In genomic region chr1:180905876-180906275, GRCm38 (mm10) we compare ENCODE assay signal across 12 mouse cellular contexts. TPM values are rescaled to one million over a fixed set of nuclear protein-coding genes. Genes with fewer than 3 reads are reported as not detected.
DNase-seq lines count a peak whose midpoint lies in the region; ATAC-seq lines count a peak whose summit lies in the region.
"Had no signal": no experiment of that assay in that cellular context is flagged by ENCODE, and none has a peak within 500 bp of the region (broad histone marks: within the 10 kb centered on the region; RNA-seq: fewer than 3 reads in every experiment).

No protein-coding gene starts in this region.

- peaks cover 25% of the 10 kb centered on the region for H3K36me3 ChIP-seq in liver, embryonic 11.5 days (ENCODE audit: control insufficient read depth, insufficient read depth, low read length)
- peaks cover 24% of the 10 kb centered on the region for H3K36me3 ChIP-seq in embryonic facial prominence, embryonic 15.5 days
- H3K36me3 ChIP-seq in intestine, embryonic 16.5 days (ENCODE audit: control insufficient read depth, insufficient read depth, low read length): peaks cover 2% of the 10 kb centered on the region; the same call in 1 of the 2 replicates
- peaks cover 5% of the 10 kb centered on the region; the same call in 1 of the 2 replicates for H3K36me3 ChIP-seq in midbrain, embryonic 16.5 days (ENCODE audit: control insufficient read depth, insufficient read depth, low read length)

- peaks cover 33% of the 10 kb centered on the region for H3K4me1 ChIP-seq in liver, embryonic 11.5 days (replicated peaks; ENCODE audit: control insufficient read depth, insufficient read depth, low read length)
- H3K4me1 ChIP-seq in embryonic facial prominence, embryonic 15.5 days: peaks cover 15% of the 10 kb centered on the region
- peaks cover 8% of the 10 kb centered on the region for H3K4me1 ChIP-seq in intestine, embryonic 16.5 days (ENCODE audit: control insufficient read depth, insufficient read depth, low read length)
- peaks cover 17% of the 10 kb centered on the region for H3K4me1 ChIP-seq in midbrain, embryonic 16.5 days (ENCODE audit: control insufficient read depth, insufficient read depth, low read length)

- peak overlapping the region; percentile 86 for H3K4me2 ChIP-seq in liver, embryonic 11.5 days
- H3K4me2 ChIP-seq in embryonic facial prominence, embryonic 15.5 days (replicated peaks): no peak overlapping the region
- H3K4me2 ChIP-seq in intestine, embryonic 16.5 days (ENCODE audit: low read depth, low read length): no peak overlapping the region
- peak overlapping the region; percentile 96 for H3K4me2 ChIP-seq in midbrain, embryonic 16.5 days (ENCODE audit: low read length)

- peak overlapping the region; percentile 95 for H3K4me3 ChIP-seq in liver, embryonic 11.5 days (ENCODE audit: low read depth, low read length)
- H3K4me3 ChIP-seq in embryonic facial prominence, embryonic 15.5 days (replicated peaks): no peak overlapping the region
- no peak overlapping the region; the same call in 1 of the 2 replicates for H3K4me3 ChIP-seq in intestine, embryonic 16.5 days (ENCODE audit: low read length)
- H3K4me3 ChIP-seq in midbrain, embryonic 16.5 days (ENCODE audit: low read depth, low read length): no peak overlapping the region

- H3K27ac ChIP-seq in liver, embryonic 11.5 days (ENCODE audit: low read depth, low read length): peak overlapping the region; percentile 45
- no peak overlapping the region for H3K27ac ChIP-seq in embryonic facial prominence, embryonic 15.5 days (replicated peaks)
- no peak overlapping the region for H3K27ac ChIP-seq in intestine, embryonic 16.5 days (ENCODE audit: low read length)
- no peak overlapping the region for H3K27ac ChIP-seq in midbrain, embryonic 16.5 days (ENCODE audit: low read length)

- ATAC-seq in liver, embryonic 11.5 days (replicated peaks; ENCODE audit: low FRiP score): no peak
- ATAC-seq in embryonic facial prominence, embryonic 15.5 days (ENCODE audit: insufficient number of reproducible peaks, low FRiP score, low TSS enrichment, low read depth): no peak
- ATAC-seq in intestine, embryonic 16.5 days: no peak
- no peak for ATAC-seq in midbrain, embryonic 16.5 days
- ATAC-seq in CD4-positive, CD25-positive, alpha-beta regulatory T cell, adult 4 months: no peak
- ATAC-seq: Patski had no signal

- no peak for DNase-seq in liver, embryonic 11.5 days (ENCODE audit: low spot score)
- DNase-seq in liver: no peak
- no peak for DNase-seq in testis, postnatal 10 days (ENCODE audit: low spot score)
- DNase-seq in spleen, adult 12 weeks (ENCODE audit: low spot score): no peak
- DNase-seq: heart, postnatal 10 days had no signal

- 93% methylated on average over 17 of the region's 17 CpGs for WGBS in liver, embryonic 11.5 days
- WGBS in embryonic facial prominence, embryonic 15.5 days: 96% methylated on average over 17 of the region's 17 CpGs
- 93% methylated on average over 17 of the region's 17 CpGs for WGBS in intestine, embryonic 16.5 days
- WGBS in midbrain, embryonic 16.5 days: 94% methylated on average over 17 of the region's 17 CpGs

- no peaks in the 10 kb centered on the region for H3K9me3 ChIP-seq in liver, embryonic 11.5 days (ENCODE audit: control insufficient read depth, low read length)
- H3K9me3 ChIP-seq in embryonic facial prominence, embryonic 15.5 days (replicated peaks): no peaks in the 10 kb centered on the region
- H3K9me3 ChIP-seq in intestine, embryonic 16.5 days (ENCODE audit: control insufficient read depth, low read length): no peaks in the 10 kb centered on the region
- H3K9me3 ChIP-seq in midbrain, embryonic 16.5 days (replicated peaks; ENCODE audit: control insufficient read depth, low read length, poor library complexity, severe bottlenecking): no peaks in the 10 kb centered on the region

- H3K27me3 ChIP-seq in liver, embryonic 11.5 days (replicated peaks; ENCODE audit: control insufficient read depth, insufficient read depth, low read length): no peaks in the 10 kb centered on the region
- no peaks in the 10 kb centered on the region for H3K27me3 ChIP-seq in embryonic facial prominence, embryonic 15.5 days
- H3K27me3 ChIP-seq in intestine, embryonic 16.5 days (replicated peaks; ENCODE audit: control insufficient read depth, insufficient read depth, low read length): no peaks in the 10 kb centered on the region
- no peaks in the 10 kb centered on the region for H3K27me3 ChIP-seq in midbrain, embryonic 16.5 days (ENCODE audit: control insufficient read depth, insufficient read depth, low read depth, low read length)
- H3K27me3 ChIP-seq: Patski had no signal

- H3K9ac ChIP-seq in liver, embryonic 11.5 days (ENCODE audit: low read depth, low read length): peak overlapping the region; percentile 92
- 0 out of 2 replicates have a peak overlapping the region, but pooled peaks have one; percentile 95 for H3K9ac ChIP-seq in embryonic facial prominence, embryonic 15.5 days
- 0 out of 2 replicates have a peak overlapping the region, but pooled peaks have one; percentile 39 for H3K9ac ChIP-seq in intestine, embryonic 16.5 days (ENCODE audit: low read depth, low read length)
- H3K9ac ChIP-seq in midbrain, embryonic 16.5 days (ENCODE audit: low read depth, low read length): peak overlapping the region; percentile 96

RNA-seq across cellular contexts. Expression of gene Pycr2, which starts 1.8 kb away (rescaled TPM):
- polyA plus RNA-seq in liver, embryonic 11.5 days (2014; fragmentation: Nextera tagmentation; extraction: Ambion mirVana): 162 and 171 TPM in 2 replicates
- 96.9 and 105 TPM in 2 replicates for polyA plus RNA-seq in embryonic facial prominence, embryonic 15.5 days (2015; fragmentation: Nextera tagmentation; extraction: Ambion mirVana)
- polyA plus RNA-seq in intestine, embryonic 16.5 days (2015; fragmentation: Nextera tagmentation; extraction: Ambion mirVana): 63.8 and 73.2 TPM in 2 replicates
- polyA plus RNA-seq in midbrain, embryonic 16.5 days (2015; fragmentation: Nextera tagmentation; extraction: Ambion mirVana): 68.3 and 71.7 TPM in 2 replicates
- 10 to 100 TPM; 40.9 to 59.2 TPM for polyA plus RNA-seq in CD4-positive, CD25-positive, alpha-beta regulatory T cell, adult 4 months (2017; shearing (Covaris generic))

RNA-seq across cellular contexts. Expression of gene Lefty2, which starts 13.0 kb away (rescaled TPM):
- polyA plus RNA-seq in liver, embryonic 11.5 days (2014; fragmentation: Nextera tagmentation; extraction: Ambion mirVana): not detected in 2 replicates
- 0.24 and 0.32 TPM in 2 replicates for polyA plus RNA-seq in embryonic facial prominence, embryonic 15.5 days (2015; fragmentation: Nextera tagmentation; extraction: Ambion mirVana)
- 0.05 TPM in 1 of 2 replicates, not detected in the other for polyA plus RNA-seq in intestine, embryonic 16.5 days (2015; fragmentation: Nextera tagmentation; extraction: Ambion mirVana)
- polyA plus RNA-seq in midbrain, embryonic 16.5 days (2015; fragmentation: Nextera tagmentation; extraction: Ambion mirVana): 4.7 and 5.0 TPM in 2 replicates
- not detected for polyA plus RNA-seq in CD4-positive, CD25-positive, alpha-beta regulatory T cell, adult 4 months (2017; shearing (Covaris generic))
- polyA plus RNA-seq: myocyte; spleen, adult 2 months had no signal

RNA-seq across cellular contexts. Expression of gene Lefty1, which starts 28.9 kb away (rescaled TPM):
- polyA plus RNA-seq in liver, embryonic 11.5 days (2014; fragmentation: Nextera tagmentation; extraction: Ambion mirVana): 7.3 and 9.5 TPM in 2 replicates
- polyA plus RNA-seq in embryonic facial prominence, embryonic 15.5 days (2015; fragmentation: Nextera tagmentation; extraction: Ambion mirVana): 4.0 and 4.6 TPM in 2 replicates
- 1.8 and 2.0 TPM in 2 replicates for polyA plus RNA-seq in intestine, embryonic 16.5 days (2015; fragmentation: Nextera tagmentation; extraction: Ambion mirVana)
- polyA plus RNA-seq in midbrain, embryonic 16.5 days (2015; fragmentation: Nextera tagmentation; extraction: Ambion mirVana): 0.26 TPM in 1 of 2 replicates, not detected in the other
- polyA plus RNA-seq in CD4-positive, CD25-positive, alpha-beta regulatory T cell, adult 4 months (2017; shearing (Covaris generic)): not detected

RNA-seq across cellular contexts. Expression of gene Tmem63a, which starts 36.3 kb away (rescaled TPM):
- polyA plus RNA-seq in liver, embryonic 11.5 days (2014; fragmentation: Nextera tagmentation; extraction: Ambion mirVana): 7.8 and 8.3 TPM in 2 replicates
- polyA plus RNA-seq in embryonic facial prominence, embryonic 15.5 days (2015; fragmentation: Nextera tagmentation; extraction: Ambion mirVana): 17.3 and 18.5 TPM in 2 replicates
- 14.9 and 16.2 TPM in 2 replicates for polyA plus RNA-seq in intestine, embryonic 16.5 days (2015; fragmentation: Nextera tagmentation; extraction: Ambion mirVana)
- 1.2 and 1.3 TPM in 2 replicates for polyA plus RNA-seq in midbrain, embryonic 16.5 days (2015; fragmentation: Nextera tagmentation; extraction: Ambion mirVana)
- polyA plus RNA-seq in CD4-positive, CD25-positive, alpha-beta regulatory T cell, adult 4 months (2017; shearing (Covaris generic)): 10 to 100 TPM; 17.2 to 34.7 TPM

RNA-seq across cellular contexts. Expression of gene Sde2, which starts 54.9 kb away (rescaled TPM):
- polyA plus RNA-seq in liver, embryonic 11.5 days (2014; fragmentation: Nextera tagmentation; extraction: Ambion mirVana): 49.0 and 49.2 TPM in 2 replicates
- 37.5 and 38.9 TPM in 2 replicates for polyA plus RNA-seq in embryonic facial prominence, embryonic 15.5 days (2015; fragmentation: Nextera tagmentation; extraction: Ambion mirVana)
- 28.3 and 30.8 TPM in 2 replicates for polyA plus RNA-seq in intestine, embryonic 16.5 days (2015; fragmentation: Nextera tagmentation; extraction: Ambion mirVana)
- polyA plus RNA-seq in midbrain, embryonic 16.5 days (2015; fragmentation: Nextera tagmentation; extraction: Ambion mirVana): 32.1 and 32.9 TPM in 2 replicates
- polyA plus RNA-seq in CD4-positive, CD25-positive, alpha-beta regulatory T cell, adult 4 months (2017; shearing (Covaris generic)): 10 to 100 TPM; 44.4 to 50.2 TPM

Comparison
In these comparisons a context has a peak if more than half of its experiments do, and no peak if none do; other contexts are left out.
1. H3K4me2 ChIP-seq: peak in liver, embryonic 11.5 days (single experiment) and midbrain, embryonic 16.5 days (single experiment); none in embryonic facial prominence, embryonic 15.5 days (single experiment) and intestine, embryonic 16.5 days (single experiment).
2. H3K9ac ChIP-seq: peak in every context shown above with its lines; median percentile 96 in midbrain, embryonic 16.5 days; 95 in embryonic facial prominence, embryonic 15.5 days; 92 in liver, embryonic 11.5 days; 39 in intestine, embryonic 16.5 days.